Comparison of ENCODE assay signal across 8 mouse cellular contexts in genomic region chrX:75673586-75673919, GRCm38 (mm10).
A peak's percentile ranks its signal among the peaks of the same experiment; 100 is the strongest.
DNase-seq lines count a peak whose midpoint lies in the region; ATAC-seq and TF ChIP-seq lines count a peak whose summit lies in the region.

No protein-coding gene starts in this region.

- H3K4me3 ChIP-seq in heart, embryonic 12.5 days, result peak overlapping the region; percentile 32
- H3K4me3 ChIP-seq in thymus, adult 2 months (ENCODE audit: control insufficient read depth, insufficient read depth, low read length), result peak overlapping the region; percentile 3; the same call in 1 of the 2 replicates
- peak overlapping the region; percentile 26 for H3K4me3 ChIP-seq in limb, embryonic 15.5 days

- H3K9ac ChIP-seq in heart, embryonic 12.5 days, result peak overlapping the region; percentile 32; the same call in 1 of the 2 replicates
- no peak overlapping the region for H3K9ac ChIP-seq in limb, embryonic 15.5 days

- no peaks in the 10 kb centered on the region for H3K27me3 ChIP-seq in heart, embryonic 12.5 days (replicated peaks)
- H3K27me3 ChIP-seq in thymus, adult 2 months (ENCODE audit: control insufficient read depth, insufficient read depth, low read length), result no peaks in the 10 kb centered on the region
- H3K27me3 ChIP-seq in limb, embryonic 15.5 days, result no peaks in the 10 kb centered on the region

- intact Hi-C loops in gastrocnemius, postnatal 36 days (cut with DNase I), result loop anchor here (10.0 kb wide), 1 partner anchor 561 kb away; no protein-coding TSS in a partner anchor

- peaks cover 9% of the 10 kb centered on the region; the same call in 1 of the 2 replicates for H3K9me3 ChIP-seq in heart, embryonic 12.5 days (replicated peaks)
- no peaks in the 10 kb centered on the region for H3K9me3 ChIP-seq in limb, embryonic 15.5 days

- no peak overlapping the region for H3K27ac ChIP-seq in heart, embryonic 12.5 days (ENCODE audit: poor library complexity, severe bottlenecking)
- no peak overlapping the region for H3K27ac ChIP-seq in thymus, adult 2 months (ENCODE audit: control insufficient read depth, insufficient read depth, low read length)
- no peak overlapping the region for H3K27ac ChIP-seq in limb, embryonic 15.5 days

- peak; percentile 64; the same call in 1 of the 2 replicates for TF ChIP-seq CTCF in thymus, adult 2 months (IDR thresholded peaks at IDR 0.05; ENCODE audit: borderline replicate concordance, control insufficient read depth, extremely low read depth, insufficient read depth, low read length, poor library complexity)

- no peak for TF ChIP-seq POLR2A in thymus, adult 2 months (IDR thresholded peaks at IDR 0.05; ENCODE audit: control insufficient read depth, extremely low read depth, insufficient read depth, low read length, poor library complexity)

- no peaks in the 10 kb centered on the region for H3K4me1 ChIP-seq in heart, embryonic 12.5 days (replicated peaks)
- peaks cover 2% of the 10 kb centered on the region; the same call in 1 of the 2 replicates for H3K4me1 ChIP-seq in thymus, adult 2 months (replicated peaks; ENCODE audit: control insufficient read depth, insufficient read depth, low read length)
- H3K4me1 ChIP-seq in limb, embryonic 15.5 days, result no peaks in the 10 kb centered on the region

- WGBS in heart, embryonic 12.5 days, result 44% methylated on average over 13 of the region's 13 CpGs
- WGBS in thymus, adult 2 months, result 61% methylated on average over 13 of the region's 13 CpGs
- WGBS in limb, embryonic 15.5 days, result 45% methylated on average over 13 of the region's 13 CpGs

- no peak for DNase-seq in heart, adult 8-10 months (ENCODE audit: low spot score)
- DNase-seq in thymus, adult 2 months, result no peak
- DNase-seq in thymus, postnatal 0 days (ENCODE audit: low spot score), result no peak
- DNase-seq in layer of hippocampus, adult 18-20 months (ENCODE audit: low spot score in 2 of 2), result no peak
- DNase-seq in embryo, embryonic 10.5 days (ENCODE audit: low spot score), result no peak
- DNase-seq in gastrocnemius, postnatal 36 days, result no peak

- ATAC-seq in heart, embryonic 12.5 days (ENCODE audit: insufficient number of reproducible peaks, low FRiP score), result no peak
- ATAC-seq in limb, embryonic 15.5 days (ENCODE audit: insufficient number of reproducible peaks, low FRiP score, low TSS enrichment, low read depth), result no peak

- no peaks in the 10 kb centered on the region for H3K36me3 ChIP-seq in heart, embryonic 12.5 days
- H3K36me3 ChIP-seq in thymus, adult 2 months (ENCODE audit: control insufficient read depth, insufficient read depth, low read length), result no peaks in the 10 kb centered on the region
- H3K36me3 ChIP-seq in limb, embryonic 15.5 days, result no peaks in the 10 kb centered on the region

- peak overlapping the region; percentile 46 for H3K4me2 ChIP-seq in heart, embryonic 12.5 days
- peak overlapping the region; percentile 32 for H3K4me2 ChIP-seq in limb, embryonic 15.5 days
